Mouse (Mus musculus): Measurements from ENCODE around the gene Kif3a.

Kif3a gene

DNA sequence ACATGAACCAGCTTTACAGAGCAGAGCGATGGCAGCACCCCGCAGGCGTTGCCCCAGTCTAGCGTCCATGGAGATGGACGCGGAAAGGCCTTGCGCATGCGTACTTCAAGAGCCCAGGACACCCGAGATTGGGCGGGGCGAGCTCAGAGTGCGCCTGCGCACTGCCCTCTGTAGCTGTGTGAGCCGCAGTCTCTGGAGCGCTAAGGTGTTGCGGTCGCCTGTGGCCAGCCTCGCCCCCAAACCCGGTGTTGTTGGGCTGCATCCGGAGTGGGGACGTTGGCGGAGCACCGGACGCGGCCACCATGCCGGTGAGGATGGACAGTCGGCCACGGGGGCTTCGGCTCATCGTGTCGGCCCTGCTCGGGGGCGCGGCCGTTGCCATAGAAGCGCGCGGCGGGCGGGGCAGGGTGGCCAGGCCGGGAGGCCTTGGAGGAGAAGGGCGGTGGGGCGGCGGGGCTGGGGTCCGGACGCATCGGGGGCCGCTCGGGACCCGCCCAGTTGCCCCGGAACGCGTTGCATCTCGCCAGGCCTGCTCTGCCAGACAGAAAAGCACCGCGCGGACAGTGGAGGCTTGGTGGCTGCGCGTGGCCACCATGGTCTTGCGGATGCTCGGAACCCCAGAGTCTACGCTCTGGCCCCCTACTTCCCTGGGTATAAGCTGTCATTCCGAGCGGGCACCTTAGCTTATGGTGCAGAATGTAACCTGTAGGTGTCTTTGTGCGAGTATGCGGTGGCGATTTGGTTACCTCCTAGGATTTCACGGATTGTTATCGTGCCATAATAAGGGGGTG lies at the start of gene Kif3a:
Kif3a (plus strand) TSS at position 156 of the 791 bp plus-strand sequence.
- peak; percentile 89 to 93 for DNase-seq (ENCODE audit: low spot score in 2 of 2)

DNA sequence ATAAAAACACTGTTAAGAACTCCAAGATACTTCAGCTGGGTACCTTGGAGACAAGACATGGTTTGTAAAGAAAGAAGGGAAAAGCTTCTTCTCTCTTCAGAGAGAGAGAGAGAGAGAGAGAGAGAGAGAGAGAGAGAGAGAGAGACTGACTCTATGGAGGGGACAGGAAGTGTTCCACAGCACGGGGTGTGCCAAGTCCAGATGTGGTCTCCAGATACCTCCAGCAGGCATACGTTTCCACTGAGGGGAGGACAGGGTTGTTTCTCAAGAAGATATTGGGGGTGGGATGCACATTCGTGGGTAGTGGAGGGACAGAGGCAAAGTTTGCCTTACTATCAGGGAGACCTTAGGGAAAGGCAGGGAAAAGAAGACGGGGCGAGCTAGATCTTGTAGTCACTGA lies 48.4 kb upstream of the Kif3a start:
- DNase-seq (ENCODE audit: low spot score in 2 of 2): no peak

- DNase-seq (ENCODE audit: low spot score in 2 of 2): peak in 1 of 2 experiments; percentile 49
These were observed 47.7 kb upstream of the Kif3a start, which contains the start of gene Sept8 for GRCm38 (mm10) chr11:53519207-53520121. Gene Sept8 (plus strand): TSS chr11:53519257.

DNA sequence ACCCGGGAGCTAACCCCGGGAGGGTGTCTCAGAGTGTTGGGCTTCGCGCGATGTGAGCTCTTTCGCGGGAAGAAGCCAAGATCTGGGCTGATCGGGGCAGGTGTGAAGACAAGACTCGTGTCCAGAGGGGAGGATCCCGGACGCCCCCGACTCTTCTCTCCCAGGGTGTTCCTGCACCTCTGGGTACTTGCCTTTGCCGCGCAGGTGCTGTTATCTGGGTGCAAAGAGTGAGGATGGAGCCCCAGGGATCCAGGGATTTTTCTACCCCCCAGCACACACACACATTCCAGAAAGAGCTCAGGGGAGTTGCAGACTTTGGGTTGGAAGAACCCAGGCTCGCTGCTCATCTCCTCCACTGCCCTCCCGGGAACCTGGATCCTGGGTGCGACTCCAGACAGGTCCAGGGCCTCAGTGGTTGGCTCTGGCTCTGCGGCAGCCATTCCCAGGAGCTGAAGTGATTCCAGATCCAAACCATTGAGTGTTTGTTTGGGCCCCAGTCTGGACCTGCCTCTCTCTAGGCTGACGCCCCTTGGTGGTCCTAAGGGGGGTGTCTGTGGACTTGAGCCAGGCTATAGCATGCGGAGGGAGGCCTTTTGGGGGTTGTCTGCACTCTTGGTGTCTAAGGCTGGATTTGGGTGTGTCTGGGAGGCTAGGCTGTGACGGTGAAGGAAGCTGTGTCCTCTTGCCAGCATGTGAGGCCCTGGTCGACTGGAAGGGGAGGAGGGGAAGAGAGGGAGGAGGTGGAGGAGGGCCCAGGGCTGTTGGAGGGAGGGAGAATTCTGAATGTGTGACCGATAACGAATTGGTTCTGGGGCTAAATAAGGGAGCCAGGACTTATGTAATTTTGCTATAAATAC lies 46.8 kb upstream of the Kif3a start:
- DNase-seq (ENCODE audit: low spot score in 2 of 2): peak; percentile 40 to 57

GRCm38 (mm10) chr11:53521120-53521820 lies 45.9 kb upstream of the Kif3a start:
- DNase-seq (ENCODE audit: low spot score in 2 of 2): no peak

- DNase-seq (ENCODE audit: low spot score in 2 of 2): no peak
These were observed 45.4 kb upstream of the Kif3a start for GRCm38 (mm10) chr11:53521821-53522131.

- no peak for DNase-seq (ENCODE audit: low spot score in 2 of 2)
These were observed 44.8 kb upstream of the Kif3a start for GRCm38 (mm10) chr11:53522362-53522761.

- DNase-seq (ENCODE audit: low spot score in 2 of 2): peak in 1 of 2 experiments; percentile 43
These were observed 44.2 kb upstream of the Kif3a start for GRCm38 (mm10) chr11:53522930-53523329.

- no peak for DNase-seq (ENCODE audit: low spot score in 2 of 2)
These were observed 43.4 kb upstream of the Kif3a start for GRCm38 (mm10) chr11:53523545-53524405.

DNA sequence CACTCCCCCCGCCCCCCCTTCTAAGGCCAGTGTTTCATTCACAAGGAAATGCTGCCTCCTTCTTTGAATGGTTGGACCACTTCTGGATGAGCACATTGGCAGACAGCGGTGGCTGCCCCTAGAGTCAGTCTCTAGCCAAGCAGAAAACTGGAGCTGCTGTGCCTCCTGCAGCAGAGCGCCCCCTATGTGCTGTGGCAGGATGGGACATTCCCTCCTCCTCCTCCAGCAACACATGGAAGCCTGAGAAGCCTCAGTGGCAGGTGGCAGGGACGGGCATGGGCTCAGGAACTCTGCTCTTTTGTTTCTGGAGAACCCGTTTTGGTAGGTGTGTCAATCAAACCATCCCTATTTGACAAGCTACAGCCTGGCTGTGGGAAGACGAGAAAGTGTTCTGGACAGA lies 42.3 kb upstream of the Kif3a start:
- DNase-seq (ENCODE audit: low spot score in 2 of 2): no peak

DNA sequence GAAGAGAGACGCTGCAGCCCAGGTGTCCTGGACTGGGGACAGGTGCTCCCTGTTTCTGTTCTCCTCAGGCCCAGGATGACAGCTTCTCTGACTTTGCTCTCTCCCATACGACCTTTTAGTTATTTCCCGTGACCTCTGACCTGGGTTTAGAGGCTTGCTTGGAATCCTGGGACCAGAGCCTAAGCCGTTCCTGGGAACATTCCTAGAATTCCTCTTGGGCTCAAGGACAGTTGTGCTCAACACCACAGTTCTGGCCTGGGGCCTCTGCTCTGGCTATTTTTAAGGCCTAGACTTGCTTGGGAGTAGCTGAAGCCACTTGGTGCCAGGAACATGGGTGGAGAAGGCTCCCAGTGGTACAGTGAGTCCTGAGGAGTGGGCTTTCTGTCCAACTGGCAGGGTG lies 41.7 kb upstream of the Kif3a start:
- no peak for DNase-seq (ENCODE audit: low spot score in 2 of 2)

DNA sequence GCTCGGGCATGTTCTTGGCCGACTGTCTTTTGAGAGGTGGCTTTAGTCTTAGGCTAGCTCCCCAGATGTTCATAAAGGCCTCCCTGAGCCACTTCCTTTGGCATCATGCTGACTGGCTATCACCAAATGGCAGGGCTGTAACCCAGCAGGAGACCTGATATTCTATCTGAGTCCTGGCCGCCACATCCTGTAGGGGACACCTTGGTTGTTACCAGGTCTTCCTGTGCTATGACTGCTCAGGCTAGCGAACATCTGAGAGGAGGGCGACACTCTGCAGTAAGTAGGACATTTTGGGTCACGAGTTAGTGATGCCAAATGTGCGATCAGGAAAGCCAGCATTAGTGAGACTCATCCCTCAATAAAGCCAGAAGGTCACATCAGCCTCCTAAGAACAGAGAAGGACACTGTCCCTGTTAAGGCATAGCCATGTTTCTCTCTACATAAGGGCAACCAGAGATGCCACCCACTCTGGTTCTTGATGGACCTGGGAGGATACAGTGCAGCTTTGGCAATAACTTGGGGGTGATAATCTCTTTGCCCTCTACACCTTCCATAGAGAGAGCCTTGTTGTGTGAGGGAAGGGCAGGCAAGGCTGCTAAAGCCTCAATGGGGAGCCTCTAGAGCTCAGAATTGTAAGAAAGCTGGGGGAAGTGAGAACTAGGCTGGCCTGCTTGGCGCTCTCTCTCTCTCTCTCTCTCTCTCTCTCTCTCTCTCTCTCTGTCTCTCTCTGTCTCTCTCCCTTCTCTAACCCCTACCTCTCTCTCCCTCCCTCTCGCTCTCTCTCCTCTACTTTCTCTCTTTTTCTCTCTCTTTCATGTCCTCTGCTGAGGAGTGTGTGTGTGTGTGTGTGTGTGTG lies 38.6 kb upstream of the Kif3a start:
- DNase-seq (ENCODE audit: low spot score in 2 of 2): no peak

GRCm38 (mm10) chr11:53529253-53529557 lies 38.0 kb upstream of the Kif3a start:
- DNase-seq (ENCODE audit: low spot score in 2 of 2): no peak

GRCm38 (mm10) chr11:53530001-53530400 lies 37.2 kb upstream of the Kif3a start:
- no peak for DNase-seq (ENCODE audit: low spot score in 2 of 2)

- DNase-seq (ENCODE audit: low spot score in 2 of 2): no peak
These were observed 35.5 kb upstream of the Kif3a start for GRCm38 (mm10) chr11:53531578-53532230.

DNA sequence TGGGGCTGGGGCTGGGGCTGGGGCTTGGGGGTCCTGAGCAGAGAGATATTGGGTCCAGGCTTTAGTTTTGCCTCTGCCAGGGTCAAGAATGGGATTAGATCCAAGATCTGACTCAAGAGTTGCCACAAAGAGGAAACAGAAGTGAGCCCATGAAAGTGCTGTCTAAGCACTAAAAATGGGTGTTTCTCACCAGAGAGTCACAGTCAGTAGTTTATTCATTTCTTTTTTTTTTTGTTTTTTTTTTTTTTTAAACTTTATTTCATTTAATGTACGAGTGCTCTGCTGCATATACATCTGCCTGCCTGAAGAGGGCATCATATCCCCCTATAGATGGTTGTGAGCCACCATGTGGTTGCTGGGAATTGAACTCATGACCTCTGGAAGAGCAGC lies 35.0 kb upstream of the Kif3a start:
- no peak for DNase-seq (ENCODE audit: low spot score in 2 of 2)

DNA sequence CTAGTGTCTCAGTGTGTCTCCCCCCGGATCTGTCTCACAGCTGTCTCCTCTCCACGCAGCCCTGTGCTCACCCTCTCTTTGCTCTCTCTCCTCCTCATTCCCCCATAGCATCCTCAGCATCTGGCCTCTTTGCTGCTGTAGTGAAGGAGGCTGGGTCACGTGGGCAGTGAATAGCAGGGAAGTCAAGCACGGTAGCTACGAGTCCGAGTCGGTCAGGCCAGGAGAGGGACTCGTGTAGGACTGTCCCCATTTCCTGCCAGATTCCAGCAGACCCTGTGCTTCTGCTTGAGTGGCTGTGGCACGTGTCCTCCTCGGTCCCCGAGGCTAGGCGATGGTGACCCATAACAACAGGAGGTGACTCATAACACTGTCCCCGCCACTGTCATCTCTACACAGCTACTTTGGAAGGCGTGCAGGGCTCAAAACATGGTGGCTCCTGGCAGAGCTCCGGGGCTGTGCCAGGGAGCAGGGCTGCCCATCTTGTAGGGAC lies 28.1 kb upstream of the Kif3a start:
- no peak for DNase-seq (ENCODE audit: low spot score in 2 of 2)

GRCm38 (mm10) chr11:53540394-53540793 lies 26.8 kb upstream of the Kif3a start:
- DNase-seq (ENCODE audit: low spot score in 2 of 2): no peak

GRCm38 (mm10) chr11:53541222-53541621 lies 26.0 kb upstream of the Kif3a start:
- no peak for DNase-seq (ENCODE audit: low spot score in 2 of 2)
